Mouse (Mus musculus) heart, adult 2 months (tissue): ENCODE measurements around the gene Tead2. TPM values are rescaled to one million over a fixed set of nuclear protein-coding genes. Genes with fewer than 3 reads are reported as not detected.
A peak's percentile ranks its signal among the peaks of the same experiment; 100 is the strongest.

Experiments used
- DNase-seq, 2 experiments: peaks; one replicate each; pipeline ENCODE4 v3.0.0; 2021
- H3K27ac ChIP-seq: fragments of 200-600 bp; 2 replicates; pipeline ENCODE4 v1.8.1; 2022
- H3K27me3 ChIP-seq: fragments of 200-500 bp; 2 replicates; pipeline ENCODE4 v1.6.1; 2012; ENCODE audit warnings: mild to moderate bottlenecking, low read length, inconsistent platforms, mixed read lengths; ENCODE audit not compliant: control insufficient read depth, insufficient read depth
- H3K36me3 ChIP-seq: fragments of 200-500 bp; 2 replicates; pipeline ENCODE4 v1.6.1; 2012; ENCODE audit warnings: low read length, inconsistent platforms; ENCODE audit not compliant: control insufficient read depth, insufficient read depth
- H3K4me1 ChIP-seq: fragments of 200-500 bp; 2 replicates; pipeline ENCODE4 v1.6.1; 2011; ENCODE audit warnings: low read length; ENCODE audit not compliant: control insufficient read depth, insufficient read depth
- H3K4me3 ChIP-seq: fragments of 200-600 bp; 2 replicates; pipeline ENCODE4 v1.8.1; 2022
- H3K79me2 ChIP-seq: fragments of 200-500 bp; replicated peaks from 2 replicates; pipeline ENCODE4 v1.6.1; 2012; ENCODE audit warnings: mild to moderate bottlenecking, inconsistent platforms, low read length, moderate library complexity, mixed read lengths; ENCODE audit not compliant: control insufficient read depth, insufficient read depth
- H3K9ac ChIP-seq: fragments of 200-500 bp; 2 replicates; pipeline ENCODE4 v1.6.1; 2012; ENCODE audit warnings: low read depth, mild to moderate bottlenecking, control low read depth, inconsistent platforms, low read length, mixed read lengths
- CTCF ChIP-seq: fragments of 200-600 bp; IDR thresholded peaks from 2 replicates; pipeline ENCODE4 v1.8.1; 2022; ENCODE audit warnings: antibody characterized with exemption, mild to moderate bottlenecking, moderate library complexity
- EP300 ChIP-seq: fragments of 200-500 bp; IDR thresholded peaks from 2 replicates; pipeline ENCODE4 v1.6.1; 2011; ENCODE audit warnings: low read depth, low read length, control low read depth; ENCODE audit not compliant: insufficient read depth
- POLR2A ChIP-seq: fragments of 200-500 bp; IDR thresholded peaks from 2 replicates; pipeline ENCODE4 v1.6.1; 2011; ENCODE audit warnings: mild to moderate bottlenecking, low read depth, low read length, control low read depth; ENCODE audit not compliant: insufficient read depth
- WGBS: fragments of 180-500 bp; shearing (Covaris S2); methylation state at CpG from one replicate; pipeline ENCODE4 v1.1.7; 2018; 5-methylcytosine and 5-hydroxymethylcytosine counted together
- intact Hi-C: fragments of 180-260 bp; cut with DNase I; formaldehyde crosslinking; loops from one replicate; pipeline ENCODE4 v1.15.1; 2025
- polyA plus RNA-seq: library from polyadenylated mRNA; depleted of rRNA; stranded (reverse); fragments of >200 nt; gene quantifications from 2 replicates; pipeline ENCODE4 v1.2.3, GENCODE M21; 2012
- total RNA-seq, 2 experiments: library from RNA; stranded (reverse); gene quantifications; 2 replicates each; pipeline ENCODE4 v1.2.3; 2021

Gene Tead2
- total and polyA plus RNA-seq, 3 experiments = 6.2 to 14.0 (median 10.8) TPM

DNA sequence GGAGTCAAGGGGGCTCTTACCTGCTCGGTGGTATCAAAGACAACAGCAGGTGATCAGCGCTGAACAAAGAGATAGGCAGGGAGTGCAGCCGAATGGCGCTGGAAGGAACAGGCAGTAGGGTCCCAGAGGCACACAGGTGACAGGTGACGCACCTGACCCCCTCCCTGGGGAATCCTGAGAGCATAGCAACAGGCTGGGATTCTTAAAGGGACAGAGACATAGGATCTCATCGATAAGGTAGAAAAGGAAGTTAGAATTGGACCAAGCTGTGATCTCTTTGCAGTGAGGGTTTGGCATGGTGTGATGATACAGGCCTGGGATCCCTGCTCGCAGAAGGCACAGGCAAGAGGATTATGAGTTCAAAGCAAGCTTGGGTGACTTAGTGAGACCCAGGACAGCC lies 36.1 kb upstream of the Tead2 start, which contains the start of gene Gfy:
Gfy (minus strand) TSS at position 101 of the 400 bp plus-strand sequence.
- 33% methylated on average over 7 of the region's 7 CpGs for WGBS
- H3K27ac ChIP-seq = no peak within 1 kb of the TSS
- H3K36me3 ChIP-seq = no peaks in the 10 kb centered on the region
- intact Hi-C loops = no loop called here
- no peaks in the 10 kb centered on the region for H3K4me1 ChIP-seq
- no peak within 1 kb of the TSS for H3K4me3 ChIP-seq
- DNase-seq = no peak
- H3K9ac ChIP-seq = no peak within 1 kb of the TSS
- peaks cover 34% of the 10 kb centered on the region for H3K27me3 ChIP-seq
- H3K79me2 ChIP-seq = no peaks in the 10 kb centered on the region
- TF ChIP-seq POLR2A (no peak), CTCF (no peak), EP300 (no peak)

DNA sequence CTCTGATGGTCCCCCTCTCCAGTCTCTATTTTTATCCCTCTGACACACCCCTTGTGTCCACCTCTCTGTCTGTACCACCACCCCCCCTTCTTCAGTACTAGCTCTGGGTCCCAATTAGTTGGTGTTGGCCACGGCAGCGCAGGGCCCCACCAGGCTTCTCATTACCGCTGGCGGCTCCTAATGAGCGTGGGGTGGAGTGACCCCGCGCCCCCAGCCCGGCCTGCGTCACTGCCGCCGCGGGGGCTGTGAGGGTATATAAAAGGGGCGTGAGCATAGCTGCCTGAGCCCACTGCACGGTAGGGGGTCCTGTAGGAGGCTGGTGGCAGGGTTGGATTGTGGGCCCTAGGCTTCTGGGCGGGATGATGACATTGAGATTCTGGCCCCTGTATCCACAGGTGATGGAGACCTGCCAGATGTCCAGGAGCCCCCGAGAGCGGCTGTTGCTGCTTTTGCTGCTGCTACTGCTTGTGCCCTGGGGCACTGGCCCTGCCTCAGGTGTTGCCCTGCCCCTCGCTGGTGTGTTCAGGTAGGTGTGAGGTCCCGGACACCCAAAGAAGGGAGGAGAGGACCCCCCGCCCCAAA lies 34.6 kb upstream of the Tead2 start, which contains the start of gene Pth2:
Pth2 (plus strand) TSS at position 100 of the 582 bp plus-strand sequence.
- WGBS = 25% methylated on average over 20 of the region's 20 CpGs

DNA sequence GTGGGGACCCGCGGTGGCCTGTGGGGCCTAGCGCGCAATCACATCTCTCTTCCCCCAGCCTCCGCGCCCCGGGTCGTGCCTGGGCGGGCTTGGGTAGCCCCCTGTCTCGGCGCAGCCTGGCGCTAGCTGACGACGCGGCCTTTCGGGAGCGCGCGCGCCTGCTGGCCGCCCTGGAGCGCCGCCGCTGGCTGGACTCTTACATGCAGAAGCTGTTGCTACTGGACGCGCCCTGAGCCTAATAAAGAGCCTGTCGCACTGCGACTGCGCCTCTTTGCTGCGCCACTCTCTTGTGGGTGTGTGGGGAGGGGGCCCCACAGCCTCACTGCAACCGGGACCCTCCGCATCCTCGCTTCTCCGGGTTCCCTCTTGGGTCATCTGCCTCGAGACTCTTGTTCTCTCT lies 34.0 kb upstream of the Tead2 start:
- Histone ChIP-seq H3K9ac (no peak overlapping the region), H3K4me1 (no peaks in the 10 kb centered on the region), H3K36me3 (no peaks in the 10 kb centered on the region), H3K4me3 (no peak overlapping the region), H3K27ac (no peak overlapping the region), H3K79me2 (no peaks in the 10 kb centered on the region), H3K27me3 (peaks cover 21% of the 10 kb centered on the region)
- intact Hi-C loops = no loop called here
- TF ChIP-seq POLR2A (no peak), CTCF (peak; percentile 5; the same call in 1 of the 2 replicates)
- no peak for DNase-seq
- WGBS = 5% methylated on average over 35 of the region's 35 CpGs

More for the DNA sequence above, 34.6 kb upstream of the Tead2 start, which contains the start of gene Pth2:
- Histone ChIP-seq H3K36me3 (no peaks in the 10 kb centered on the region), H3K4me1 (no peaks in the 10 kb centered on the region), H3K27ac (no peak within 1 kb of the TSS), H3K4me3 (no peak within 1 kb of the TSS), H3K79me2 (no peaks in the 10 kb centered on the region), H3K9ac (no peak within 1 kb of the TSS), H3K27me3 (peaks cover 26% of the 10 kb centered on the region)
- DNase-seq = no peak
- TF ChIP-seq POLR2A = no peak
- no peak for TF ChIP-seq EP300
- TF ChIP-seq CTCF = no peak
- intact Hi-C loops = no loop called here

DNA sequence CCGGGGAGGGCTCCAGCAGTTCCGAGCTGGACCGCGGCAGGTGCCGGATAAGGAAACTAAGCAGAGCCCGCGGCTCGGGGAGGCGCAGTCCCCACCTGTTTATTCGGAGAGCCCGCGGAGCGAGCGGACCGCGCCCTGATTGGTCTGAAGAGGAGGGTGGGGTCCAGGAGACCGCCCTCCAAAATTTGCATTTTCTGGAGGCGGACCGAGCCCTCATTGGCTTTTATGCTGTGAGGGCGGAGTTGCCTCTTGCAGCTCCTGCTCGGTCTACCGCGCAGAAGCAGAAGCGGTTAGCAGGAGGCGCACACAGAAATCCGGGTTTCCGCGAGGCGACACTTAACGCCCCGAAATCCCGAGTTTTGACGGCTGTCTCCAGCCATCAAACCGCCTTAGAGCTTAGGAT lies 33.4 kb upstream of the Tead2 start:
- TF ChIP-seq POLR2A = peak; percentile 77
- TF ChIP-seq EP300 = no peak
- TF ChIP-seq CTCF = no peak
- Histone ChIP-seq H3K27ac (no peak overlapping the region), H3K27me3 (peaks cover 18% of the 10 kb centered on the region), H3K79me2 (no peaks in the 10 kb centered on the region), H3K9ac (peak overlapping the region; percentile 11; the same call in 1 of the 2 replicates), H3K4me1 (no peaks in the 10 kb centered on the region), H3K4me3 (peak overlapping the region; percentile 50), H3K36me3 (no peaks in the 10 kb centered on the region)
- peak; percentile 86 to 90 for DNase-seq
- 1% methylated on average over 34 of the region's 34 CpGs for WGBS
- intact Hi-C loops = no loop called here

DNA sequence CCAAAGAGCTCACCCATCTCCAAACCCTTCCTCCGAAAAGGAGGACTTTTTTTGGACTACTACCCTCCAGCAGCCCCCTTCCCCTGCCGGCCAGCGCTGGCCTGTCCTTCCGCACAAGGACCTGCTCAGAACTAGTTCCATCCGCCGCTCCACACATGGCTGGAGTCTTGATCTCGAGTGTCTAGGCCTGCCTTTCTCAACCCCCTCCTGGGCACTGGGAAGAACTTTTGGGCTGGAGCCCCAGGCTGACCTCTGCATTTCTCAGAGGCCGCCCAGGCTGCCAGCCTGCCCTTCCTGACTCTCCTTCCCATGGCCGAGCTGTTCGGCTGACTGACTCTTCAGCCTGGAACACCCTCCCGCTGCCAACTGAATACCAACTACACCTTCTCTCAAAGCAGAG lies 32.9 kb upstream of the Tead2 start:
- Histone ChIP-seq H3K27me3 (peaks cover 15% of the 10 kb centered on the region; the same call in 1 of the 2 replicates), H3K36me3 (no peaks in the 10 kb centered on the region), H3K27ac (no peak overlapping the region), H3K4me1 (no peaks in the 10 kb centered on the region), H3K79me2 (no peaks in the 10 kb centered on the region), H3K4me3 (peak overlapping the region; percentile 50), H3K9ac (peak overlapping the region; percentile 11; the same call in 1 of the 2 replicates)
- intact Hi-C loops = no loop called here
- TF ChIP-seq EP300 (no peak), POLR2A (no peak), CTCF (no peak)
- DNase-seq = no peak
- WGBS = 15% methylated on average over 11 of the region's 11 CpGs

DNA sequence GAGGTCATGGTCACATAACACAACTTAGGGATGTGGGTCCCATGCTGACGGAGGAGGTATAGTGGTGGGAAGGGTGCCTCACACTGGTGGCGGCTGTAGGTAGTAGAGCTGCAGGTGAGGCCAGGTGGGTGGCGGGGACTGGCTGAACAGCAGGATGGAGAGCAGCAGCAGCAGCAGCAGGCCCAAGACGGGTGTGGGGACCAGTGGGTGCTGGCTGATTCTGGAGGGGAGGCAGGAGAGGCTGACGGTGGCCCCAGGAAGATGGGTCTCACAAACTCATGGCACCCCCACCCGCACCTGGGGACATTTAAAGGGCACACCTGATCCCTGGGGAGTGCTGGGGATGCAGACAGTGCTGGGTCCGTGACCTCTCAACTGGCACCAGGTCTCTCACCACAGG lies 31.9 kb upstream of the Tead2 start:
- Histone ChIP-seq H3K9ac (no peak overlapping the region), H3K27ac (no peak overlapping the region), H3K36me3 (no peaks in the 10 kb centered on the region), H3K79me2 (no peaks in the 10 kb centered on the region), H3K27me3 (peaks cover 15% of the 10 kb centered on the region; the same call in 1 of the 2 replicates), H3K4me1 (no peaks in the 10 kb centered on the region), H3K4me3 (no peak overlapping the region)
- no peak for DNase-seq
- TF ChIP-seq POLR2A (no peak), CTCF (no peak), EP300 (no peak)
- intact Hi-C loops = no loop called here
- 78% methylated on average over 7 of the region's 7 CpGs for WGBS
